Mouse (Mus musculus) cerebellum, adult 2 months (tissue): ENCODE data around the gene Col15a1. TPM values are rescaled to one million over a fixed set of nuclear protein-coding genes. Genes with fewer than 3 reads are reported as not detected.

ENCODE experiments used
- DNase-seq, 2 experiments: peaks; one replicate each; pipeline ENCODE4 v3.0.0; 2021
- H3K27ac ChIP-seq: fragments of 200-500 bp; 2 replicates; pipeline ENCODE4 v1.5.1; 2012; ENCODE audit warnings: low read length, control low read depth, inconsistent platforms; ENCODE audit not compliant: insufficient read depth
- H3K27me3 ChIP-seq: fragments of 200-500 bp; 2 replicates; pipeline ENCODE4 v1.6.1; 2012; ENCODE audit warnings: inconsistent platforms, mild to moderate bottlenecking, low read length, moderate library complexity; ENCODE audit not compliant: control insufficient read depth, insufficient read depth
- H3K4me1 ChIP-seq: fragments of 200-500 bp; 2 replicates; pipeline ENCODE4 v1.6.1; 2011; ENCODE audit warnings: low read length; ENCODE audit not compliant: control insufficient read depth, insufficient read depth
- H3K4me3 ChIP-seq: fragments of 200-500 bp; replicated peaks from 2 replicates; pipeline ENCODE3; 2011; ENCODE audit warnings: mild to moderate bottlenecking, low read depth, low read length, control low read depth; ENCODE audit not compliant: insufficient read depth
- CTCF ChIP-seq: fragments of 200-500 bp; IDR thresholded peaks from 2 replicates; pipeline ENCODE4 v1.5.1; 2011; ENCODE audit warnings: low read depth, mild to moderate bottlenecking, control low read depth, low read length, moderate library complexity, borderline replicate concordance; ENCODE audit not compliant: insufficient read depth
- POLR2A ChIP-seq: fragments of 200-500 bp; IDR thresholded peaks from 2 replicates; pipeline ENCODE4 v1.6.1; 2011; ENCODE audit warnings: low read length, control low read depth, borderline replicate concordance; ENCODE audit not compliant: insufficient read depth
- WGBS: fragments of 180-500 bp; shearing (Covaris S2); methylation state at CpG from one replicate; pipeline ENCODE4 v1.1.7; 2018; 5-methylcytosine and 5-hydroxymethylcytosine counted together
- polyA plus RNA-seq: library from polyadenylated mRNA; depleted of rRNA; stranded (reverse); fragments of >200 nt; gene quantifications from 2 replicates; pipeline ENCODE4 v1.2.3, GENCODE M21; 2012

The Col15a1 gene
- polyA plus RNA-seq, 1 experiment = 3.9 TPM

DNA sequence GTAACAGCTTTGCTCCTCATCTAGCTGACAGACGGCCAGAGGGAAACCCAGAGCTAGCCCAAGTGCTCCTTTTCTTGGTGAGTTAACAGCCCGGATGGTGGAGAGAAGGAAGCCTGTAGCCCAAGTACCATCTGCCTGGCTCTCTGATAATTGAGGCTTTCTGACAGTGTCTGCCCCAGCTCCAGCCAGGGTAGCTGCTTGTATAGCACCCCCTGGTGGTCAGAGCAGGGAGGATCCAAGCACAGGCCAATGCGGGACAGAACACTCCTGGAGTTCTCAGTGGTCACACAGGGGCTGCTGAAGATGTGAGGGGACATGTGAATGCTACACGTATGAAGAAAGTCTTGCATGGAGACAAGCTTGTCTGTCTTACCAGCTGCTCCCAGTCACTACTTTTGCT lies 47.7 kb downstream of the Col15a1 start:
- no peak for TF ChIP-seq POLR2A
- peak; percentile 72 for TF ChIP-seq CTCF
- DNase-seq = peak; percentile 55 to 66
- no peaks in the 10 kb centered on the region for H3K4me1 ChIP-seq
- H3K4me3 ChIP-seq = no peak overlapping the region
- no peak overlapping the region for H3K27ac ChIP-seq
- no peaks in the 10 kb centered on the region for H3K27me3 ChIP-seq
- 47% methylated on average over 4 of the region's 4 CpGs for WGBS

DNA sequence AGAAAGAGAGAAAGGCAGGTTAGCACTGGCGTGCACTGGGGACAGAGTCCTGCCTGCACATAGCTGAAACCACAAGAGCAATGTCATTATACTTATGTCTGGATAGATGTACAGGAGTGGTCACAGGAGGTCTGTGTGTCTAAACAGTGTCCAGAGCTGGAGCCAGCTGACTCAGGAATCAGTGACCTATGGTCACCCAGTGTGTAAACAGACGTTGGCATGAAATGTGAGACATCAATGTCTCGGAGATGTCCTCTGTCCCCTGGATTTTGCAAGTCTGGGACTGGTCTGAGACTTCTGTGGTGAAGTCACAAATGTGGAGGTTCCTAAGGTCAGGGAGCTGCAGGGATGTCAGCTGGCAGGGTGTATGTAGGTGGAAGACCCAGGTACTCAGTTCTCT lies 50.2 kb downstream of the Col15a1 start:
- WGBS = 93% methylated on average over 3 of the region's 3 CpGs
- no peaks in the 10 kb centered on the region; the same call in 1 of the 2 replicates for H3K27me3 ChIP-seq
- DNase-seq = no peak
- H3K4me3 ChIP-seq = no peak overlapping the region
- no peak for TF ChIP-seq CTCF
- H3K4me1 ChIP-seq = no peaks in the 10 kb centered on the region; the same call in 1 of the 2 replicates
- no peak overlapping the region for H3K27ac ChIP-seq

GRCm38 (mm10) chr4:47261049-47261448 lies 53.1 kb downstream of the Col15a1 start:
- no peak for DNase-seq
- no peak for TF ChIP-seq POLR2A
- no peak for TF ChIP-seq CTCF
- WGBS = 88% methylated on average over 6 of the region's 6 CpGs

DNA sequence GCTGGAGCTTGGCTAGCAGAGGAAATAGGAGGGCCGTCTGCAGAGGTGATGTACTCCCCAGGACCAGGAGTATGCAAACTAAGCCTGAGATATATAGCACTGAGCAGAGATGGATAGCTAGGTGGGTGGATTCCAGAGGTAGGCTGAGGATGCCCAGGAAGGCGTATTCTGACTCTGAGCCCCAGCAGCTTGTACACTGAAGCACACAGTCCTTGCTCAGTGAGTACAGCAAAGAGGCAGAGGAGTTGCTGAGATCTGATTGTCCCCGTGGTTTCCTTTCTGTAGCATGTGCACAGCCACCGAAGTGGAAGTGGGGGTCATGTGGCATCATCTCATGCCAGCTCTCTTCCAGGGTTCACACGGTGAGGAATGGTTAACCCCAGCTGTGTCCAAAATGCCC lies 54.0 kb downstream of the Col15a1 start:
- TF ChIP-seq POLR2A = no peak
- TF ChIP-seq CTCF = no peak
- Histone ChIP-seq H3K27me3 (no peaks in the 10 kb centered on the region; the same call in 1 of the 2 replicates), H3K4me1 (no peaks in the 10 kb centered on the region; the same call in 1 of the 2 replicates), H3K4me3 (no peak overlapping the region), H3K27ac (no peak overlapping the region)
- WGBS = 47% methylated on average over 5 of the region's 5 CpGs
- DNase-seq = no peak

More at GRCm38 (mm10) chr4:47261049-47261448, 53.1 kb downstream of the Col15a1 start:
- Histone ChIP-seq H3K4me3 (no peak overlapping the region), H3K27ac (no peak overlapping the region), H3K27me3 (no peaks in the 10 kb centered on the region; the same call in 1 of the 2 replicates), H3K4me1 (no peaks in the 10 kb centered on the region; the same call in 1 of the 2 replicates)

- H3K27ac ChIP-seq = no peak overlapping the region
- TF ChIP-seq POLR2A = no peak
- TF ChIP-seq CTCF = no peak
- no peak for DNase-seq
- no peak overlapping the region for H3K4me3 ChIP-seq
- 37% methylated on average over 5 of the region's 5 CpGs for WGBS
- H3K27me3 ChIP-seq = peaks cover 2% of the 10 kb centered on the region; the same call in 1 of the 2 replicates
- no peaks in the 10 kb centered on the region; the same call in 1 of the 2 replicates for H3K4me1 ChIP-seq
Measured at GRCm38 (mm10) chr4:47265555-47265954, 57.6 kb downstream of the Col15a1 start.

- H3K27me3 ChIP-seq = peaks cover 2% of the 10 kb centered on the region; the same call in 1 of the 2 replicates
- H3K4me1 ChIP-seq = no peaks in the 10 kb centered on the region
- 88% methylated on average over 9 of the region's 9 CpGs for WGBS
- no peak overlapping the region for H3K27ac ChIP-seq
- DNase-seq = no peak
- no peak for TF ChIP-seq POLR2A
- no peak for TF ChIP-seq CTCF
- no peak overlapping the region for H3K4me3 ChIP-seq
Measured at GRCm38 (mm10) chr4:47272452-47273130, 64.6 kb downstream of the Col15a1 start.

DNA sequence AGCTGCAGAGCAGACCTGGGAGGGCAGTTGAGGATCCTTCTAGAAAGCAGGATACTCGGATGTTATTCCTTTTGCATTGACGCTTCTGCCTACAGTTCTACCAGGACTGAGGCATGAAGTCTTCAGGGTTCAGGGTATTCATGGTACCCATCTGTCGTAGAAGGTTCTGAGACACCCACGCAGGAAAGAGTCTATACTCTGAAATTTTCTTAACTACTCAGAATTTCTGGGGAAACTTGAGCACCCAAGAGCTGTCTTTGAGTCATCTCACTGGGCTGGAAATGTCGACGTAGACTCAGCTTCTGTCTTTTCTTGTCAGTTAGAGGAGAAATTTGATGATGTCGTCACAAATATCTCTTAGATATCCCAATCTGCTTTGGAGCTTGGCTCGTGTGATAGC lies 65.8 kb downstream of the Col15a1 start:
- no peak for DNase-seq
- no peak overlapping the region for H3K4me3 ChIP-seq
- H3K4me1 ChIP-seq = no peaks in the 10 kb centered on the region
- WGBS = 91% methylated on average over 8 of the region's 8 CpGs
- H3K27me3 ChIP-seq = peaks cover 2% of the 10 kb centered on the region; the same call in 1 of the 2 replicates
- no peak overlapping the region for H3K27ac ChIP-seq
- TF ChIP-seq POLR2A (no peak), CTCF (no peak)

GRCm38 (mm10) chr4:47274911-47275310 lies 67.0 kb downstream of the Col15a1 start:
- H3K4me1 ChIP-seq = no peaks in the 10 kb centered on the region
- TF ChIP-seq POLR2A (no peak), CTCF (no peak)
- WGBS = 92% methylated on average over 2 of the region's 2 CpGs

More at GRCm38 (mm10) chr4:47274911-47275310, 67.0 kb downstream of the Col15a1 start:
- Histone ChIP-seq H3K4me3 (no peak overlapping the region), H3K27me3 (no peaks in the 10 kb centered on the region; the same call in 1 of the 2 replicates), H3K27ac (no peak overlapping the region)
- DNase-seq = no peak
